Mouse (Mus musculus) v-Abl transformed pro-B cells (cell line): ENCODE results near the gene S100a5.

Experiments
- in situ Hi-C, 2 experiments: fragments of 400-800 bp; cut with MboI; formaldehyde crosslinking; loops; one replicate each; pipeline ENCODE4 v1.15.1; 2025; ENCODE audit not compliant: unreplicated experiment in 2 of 2

Gene S100a5

GRCm38 (mm10) chr3:90652878-90653508 lies 44.7 kb downstream of the S100a5 start:
- in situ Hi-C loops: loop anchor here (5.0 to 25.0 kb wide), 2 partner anchors 231 to 1116 kb away; no protein-coding TSS in a partner anchor

- in situ Hi-C loops: loop anchor here (5.0 to 25.0 kb wide), 2 partner anchors 231 to 1116 kb away; no protein-coding TSS in a partner anchor
Measured at GRCm38 (mm10) chr3:90653717-90654116, 45.4 kb downstream of the S100a5 start, which contains the start of gene S100a7a. Gene S100a7a, plus strand, starts transcription at chr3:90654017.

- in situ Hi-C loops: loop anchor here in 1 of 2 experiments (25.0 kb wide), 1 partner anchor 1120 kb away; no protein-coding TSS in a partner anchor
Measured at GRCm38 (mm10) chr3:90657405-90657804, 49.1 kb downstream of the S100a5 start.

GRCm38 (mm10) chr3:90659364-90660044 lies 51.2 kb downstream of the S100a5 start:
- in situ Hi-C loops: loop anchor here in 1 of 2 experiments (25.0 kb wide), 1 partner anchor 1122 kb away; no protein-coding TSS in a partner anchor
